Comparison of ENCODE assay signal across 16 mouse cellular contexts in genomic region chr13:15621009-15621408, GRCm38 (mm10).
DNase-seq lines count a peak whose midpoint lies in the region; ATAC-seq and TF ChIP-seq lines count a peak whose summit lies in the region.
"Had no signal": no experiment of that assay in that cellular context is flagged by ENCODE, and none has a peak within 500 bp of the region (broad histone marks: within the 10 kb centered on the region; RNA-seq: fewer than 3 reads in every experiment).

No protein-coding gene starts in this region.

- H3K9me3 ChIP-seq in neural tube, embryonic 11.5 days (ENCODE audit: control insufficient read depth, low read length) = no peaks in the 10 kb centered on the region
- H3K9me3 ChIP-seq in forebrain, postnatal 0 days (ENCODE audit: low read length) = no peaks in the 10 kb centered on the region
- H3K9me3 ChIP-seq in midbrain, embryonic 12.5 days = no peaks in the 10 kb centered on the region
- no peaks in the 10 kb centered on the region for H3K9me3 ChIP-seq in intestine, postnatal 0 days (ENCODE audit: control insufficient read depth)
- H3K9me3 ChIP-seq: lung, embryonic 15.5 days had no signal

- 32% methylated on average over 7 of the region's 7 CpGs for WGBS in neural tube, embryonic 11.5 days
- WGBS in forebrain, postnatal 0 days = 5% methylated on average over 7 of the region's 7 CpGs
- 11% methylated on average over 7 of the region's 7 CpGs for WGBS in midbrain, embryonic 12.5 days
- 85% methylated on average over 7 of the region's 7 CpGs for WGBS in heart, adult 2 months
- WGBS in intestine, postnatal 0 days = 79% methylated on average over 7 of the region's 7 CpGs

- TF ChIP-seq EP300 in heart, adult 2 months (IDR thresholded peaks at IDR 0.05; ENCODE audit: insufficient read depth, low read depth, low read length) = no peak

- no peak overlapping the region for H3K9ac ChIP-seq in neural tube, embryonic 11.5 days (ENCODE audit: low read length)
- H3K9ac ChIP-seq in forebrain, postnatal 0 days = no peak overlapping the region
- H3K9ac ChIP-seq in midbrain, embryonic 12.5 days (replicated peaks) = no peak overlapping the region
- H3K9ac ChIP-seq in heart, adult 2 months (ENCODE audit: low read depth, low read length) = no peak overlapping the region
- no peak overlapping the region for H3K9ac ChIP-seq in intestine, postnatal 0 days (ENCODE audit: low read depth, low read length)
- H3K9ac ChIP-seq: lung, embryonic 15.5 days had no signal

- no peak for TF ChIP-seq CTCF in forebrain, postnatal 0 days (IDR thresholded peaks at IDR 0.05; ENCODE audit: low read depth)
- TF ChIP-seq CTCF in heart, adult 2 months (IDR thresholded peaks at IDR 0.05) = no peak
- TF ChIP-seq CTCF in intestine, postnatal 0 days (IDR thresholded peaks at IDR 0.05; ENCODE audit: low read depth) = no peak

- H3K79me2 ChIP-seq in heart, adult 2 months (replicated peaks; ENCODE audit: control insufficient read depth, insufficient read depth, low read length) = no peaks in the 10 kb centered on the region

- H3K4me1 ChIP-seq in neural tube, embryonic 11.5 days (ENCODE audit: control insufficient read depth, insufficient read depth, low read length) = peaks cover 15% of the 10 kb centered on the region
- H3K4me1 ChIP-seq in forebrain, postnatal 0 days (ENCODE audit: insufficient read depth) = peaks cover 3% of the 10 kb centered on the region; the same call in 1 of the 2 replicates
- peaks cover 73% of the 10 kb centered on the region for H3K4me1 ChIP-seq in midbrain, embryonic 12.5 days
- H3K4me1 ChIP-seq in heart, adult 2 months (ENCODE audit: control insufficient read depth, insufficient read depth, low read length) = no peaks in the 10 kb centered on the region
- 0 out of 2 replicates have a peak, but pooled peaks cover 3% of the 10 kb centered on the region for H3K4me1 ChIP-seq in intestine, postnatal 0 days (replicated peaks; ENCODE audit: control insufficient read depth, insufficient read depth, low read length)

- H3K27me3 ChIP-seq in neural tube, embryonic 11.5 days (ENCODE audit: control insufficient read depth, insufficient read depth, low read length) = no peaks in the 10 kb centered on the region
- no peaks in the 10 kb centered on the region for H3K27me3 ChIP-seq in forebrain, postnatal 0 days (ENCODE audit: insufficient read depth, low read length)
- peaks cover 22% of the 10 kb centered on the region for H3K27me3 ChIP-seq in midbrain, embryonic 12.5 days
- no peaks in the 10 kb centered on the region for H3K27me3 ChIP-seq in heart, adult 2 months (ENCODE audit: control insufficient read depth, insufficient read depth, low read length)
- no peaks in the 10 kb centered on the region for H3K27me3 ChIP-seq in intestine, postnatal 0 days (replicated peaks; ENCODE audit: control insufficient read depth, insufficient read depth, low read length)
- H3K27me3 ChIP-seq: lung, embryonic 15.5 days had no signal

- TF ChIP-seq POLR2A in heart, adult 2 months (IDR thresholded peaks at IDR 0.05; ENCODE audit: insufficient read depth, low read depth, low read length) = no peak

- intact Hi-C loops in heart, adult 2 months (cut with DNase I) = no loop called here

- H3K36me3 ChIP-seq in neural tube, embryonic 11.5 days (ENCODE audit: control insufficient read depth, insufficient read depth, low read length) = no peaks in the 10 kb centered on the region
- H3K36me3 ChIP-seq in forebrain, postnatal 0 days (ENCODE audit: insufficient read depth) = no peaks in the 10 kb centered on the region
- no peaks in the 10 kb centered on the region for H3K36me3 ChIP-seq in midbrain, embryonic 12.5 days
- no peaks in the 10 kb centered on the region for H3K36me3 ChIP-seq in heart, adult 2 months (ENCODE audit: control insufficient read depth, insufficient read depth, low read length)
- H3K36me3 ChIP-seq in intestine, postnatal 0 days (ENCODE audit: control insufficient read depth, insufficient read depth) = no peaks in the 10 kb centered on the region
- H3K36me3 ChIP-seq: lung, embryonic 15.5 days had no signal

- peak; percentile 69; the same call in 1 of the 2 replicates for ATAC-seq in neural tube, embryonic 11.5 days (ENCODE audit: insufficient read depth, low FRiP score, low TSS enrichment)
- ATAC-seq in forebrain, postnatal 0 days = peak; percentile 71
- no peak for ATAC-seq in midbrain, embryonic 12.5 days (ENCODE audit: low FRiP score, low read depth)
- ATAC-seq in intestine, postnatal 0 days = no peak
- ATAC-seq: activated CD4-positive, CD25-positive, alpha-beta regulatory T cell, adult 4 months; inflammation-experienced regulatory T-cells, adult 6 months had no signal

- H3K27ac ChIP-seq in neural tube, embryonic 11.5 days (ENCODE audit: low read depth, low read length) = no peak overlapping the region
- H3K27ac ChIP-seq in forebrain, postnatal 0 days (ENCODE audit: low read depth, low read length) = no peak overlapping the region
- H3K27ac ChIP-seq in midbrain, embryonic 12.5 days (replicated peaks) = peak overlapping the region; percentile 42
- H3K27ac ChIP-seq in heart, adult 2 months = no peak overlapping the region
- no peak overlapping the region for H3K27ac ChIP-seq in intestine, postnatal 0 days (ENCODE audit: low read depth, low read length)
- H3K27ac ChIP-seq: lung, embryonic 15.5 days; stomach, postnatal 0 days had no signal

- no peak overlapping the region for H3K4me2 ChIP-seq in neural tube, embryonic 11.5 days (ENCODE audit: low read depth)
- peak overlapping the region; percentile 24 for H3K4me2 ChIP-seq in forebrain, postnatal 0 days (ENCODE audit: low read depth)
- peak overlapping the region; percentile 28 for H3K4me2 ChIP-seq in midbrain, embryonic 12.5 days (replicated peaks)
- no peak overlapping the region for H3K4me2 ChIP-seq in intestine, postnatal 0 days (replicated peaks; ENCODE audit: low read depth)
- H3K4me2 ChIP-seq: lung, embryonic 15.5 days had no signal

- no peak overlapping the region for H3K4me3 ChIP-seq in neural tube, embryonic 11.5 days (ENCODE audit: low read depth, low read length)
- H3K4me3 ChIP-seq in forebrain, postnatal 0 days (ENCODE audit: low read depth, low read length) = peak overlapping the region; percentile 6; the same call in 1 of the 2 replicates
- no peak overlapping the region for H3K4me3 ChIP-seq in midbrain, embryonic 12.5 days
- no peak overlapping the region for H3K4me3 ChIP-seq in heart, adult 2 months
- no peak overlapping the region for H3K4me3 ChIP-seq in intestine, postnatal 0 days (ENCODE audit: low read depth, low read length)
- H3K4me3 ChIP-seq: erythroblast, embryonic 14.5 days; lung, embryonic 15.5 days had no signal

- no peak for DNase-seq in neural tube, embryonic 11.5 days (ENCODE audit: low spot score)
- DNase-seq in neural tube, embryonic 10.5 days (ENCODE audit: extremely low spot score, low spot score) = no peak
- DNase-seq in forebrain, postnatal 0 days = peak; percentile 64
- peak; percentile 51 for DNase-seq in retina, postnatal 1 day
- DNase-seq in heart, adult 2 months = no peak
- no peak for DNase-seq in kidney, postnatal 14 days
- DNase-seq: cerebellum, adult 9-11 months; kidney, postnatal 25 days; spleen, adult 18-20 months had no signal

Comparison
In these comparisons a context has a peak if more than half of its experiments do, and no peak if none do; other contexts are left out.
1. ATAC-seq: peak in neural tube, embryonic 11.5 days (single experiment) and forebrain, postnatal 0 days (single experiment); none in midbrain, embryonic 12.5 days (single experiment) and intestine, postnatal 0 days (single experiment).
2. DNase-seq: peak in forebrain, postnatal 0 days (single experiment) and retina, postnatal 1 day (single experiment); none in neural tube, embryonic 11.5 days (single experiment), neural tube, embryonic 10.5 days (single experiment), heart, adult 2 months (0 of 2) and kidney, postnatal 14 days (single experiment).
3. H3K4me2 ChIP-seq: peak in forebrain, postnatal 0 days (single experiment) and midbrain, embryonic 12.5 days (single experiment); none in neural tube, embryonic 11.5 days (single experiment) and intestine, postnatal 0 days (single experiment).